Mouse (Mus musculus) kidney, adult 2 months (tissue): ENCODE measurements around the gene Bcr.

Experiments used
- CTCF ChIP-seq: fragments of 200-500 bp; conservative IDR thresholded peaks from 2 replicates; pipeline ENCODE4 v1.5.1; 2011; ENCODE audit warnings: low read depth, mild to moderate bottlenecking, control low read depth, low read length, moderate library complexity, mixed read lengths; ENCODE audit not compliant: insufficient read depth, insufficient read length
- POLR2A ChIP-seq: fragments of 200-500 bp; IDR thresholded peaks from one replicate; pipeline ENCODE4 v1.6.1; 2011; ENCODE audit warnings: low read depth, low read length, control low read depth

GRCm38 (mm10) chr10:75030234-75030633 lies 30.2 kb upstream of the Bcr start:
- no peak for TF ChIP-seq CTCF
- no peak for TF ChIP-seq POLR2A
